Mouse (Mus musculus) MEL (cell line): Measurements from ENCODE around the gene Vsir. TPM values are rescaled to one million over a fixed set of nuclear protein-coding genes. Genes with fewer than 3 reads are reported as not detected.

ENCODE experiments used
- DNase-seq: peaks from one replicate; pipeline ENCODE4 v3.0.0; 2011; ENCODE audit warnings: low read depth, low spot score
- H3K27ac ChIP-seq: 2 replicates; pipeline ENCODE4 v1.5.1; 2012; ENCODE audit warnings: low read depth, mild to moderate bottlenecking, control low read depth, low read length, moderate library complexity; ENCODE audit not compliant: control insufficient read depth
- H3K27me3 ChIP-seq, 2 experiments: fragments of 150-350 bp in 1 of 2; sonication (generic) in 1 of 2; 2 replicates each; pipeline ENCODE4 v1.6.1; 2012; ENCODE audit warnings: low read length in 2 of 2, mild to moderate bottlenecking in 2 of 2, improper control_type of control experiment in 1 of 2, moderate library complexity in 1 of 2; ENCODE audit not compliant: insufficient read depth in 2 of 2, control insufficient read depth in 1 of 2
- H3K36me3 ChIP-seq, 2 experiments: 2 replicates each; pipeline ENCODE4 v1.6.1; 2012 to 2014; ENCODE audit warnings: low read length in 2 of 2, improper control_type of control experiment in 1 of 2, inconsistent platforms in 1 of 2, mild to moderate bottlenecking in 1 of 2; ENCODE audit not compliant: insufficient read depth in 2 of 2, control insufficient read depth in 1 of 2
- H3K4me1 ChIP-seq, 2 experiments: fragments of 150-350 bp in 1 of 2; sonication (generic) in 1 of 2; 2 replicates each; pipeline ENCODE4 v1.6.1; 2012; ENCODE audit warnings: low read length in 2 of 2, improper control_type of control experiment in 1 of 2, mild to moderate bottlenecking in 1 of 2; ENCODE audit not compliant: insufficient read depth in 2 of 2, control insufficient read depth in 1 of 2
- H3K4me3 ChIP-seq, 2 experiments: fragments of 150-350 bp in 1 of 2; sonication (generic) in 1 of 2; 2 replicates each; pipeline ENCODE4 v1.5.1; 2012; ENCODE audit warnings: low read depth in 2 of 2, low read length in 2 of 2, mild to moderate bottlenecking in 2 of 2, moderate library complexity in 2 of 2, control low read depth in 1 of 2, improper control_type of control experiment in 1 of 2; ENCODE audit not compliant: control insufficient read depth in 1 of 2, insufficient read depth in 1 of 2
- H3K79me2 ChIP-seq: 2 replicates; pipeline ENCODE4 v1.6.1; 2012; ENCODE audit warnings: mild to moderate bottlenecking, low read length, moderate library complexity; ENCODE audit not compliant: control insufficient read depth, poor library complexity, insufficient read depth
- H3K9ac ChIP-seq: 2 replicates; pipeline ENCODE4 v1.6.1; 2012; ENCODE audit warnings: low read depth, mild to moderate bottlenecking, control low read depth, low read length, moderate library complexity; ENCODE audit not compliant: control insufficient read depth, poor library complexity, severe bottlenecking
- H3K9me3 ChIP-seq: fragments of 150-350 bp; sonication (generic); replicated peaks from 2 replicates; pipeline ENCODE4 v1.6.1; 2012; ENCODE audit warnings: mild to moderate bottlenecking, low read length, improper control_type of control experiment, moderate library complexity; ENCODE audit not compliant: insufficient read depth
- ELF1 ChIP-seq: IDR thresholded peaks from 2 replicates; pipeline ENCODE4 v1.6.1; 2014; ENCODE audit warnings: low read depth, mild to moderate bottlenecking, inconsistent platforms, low read length, improper control_type of control experiment, moderate library complexity
- EP300 ChIP-seq, 2 experiments: IDR thresholded peaks; 2 replicates each; pipeline ENCODE4 v1.6.1; 2011; ENCODE audit warnings: improper control_type of control experiment in 2 of 2, low read length in 2 of 2, low read depth in 1 of 2, mild to moderate bottlenecking in 1 of 2
- GATA1 ChIP-seq: IDR thresholded peaks from 2 replicates; pipeline ENCODE4 v1.6.1; 2011; ENCODE audit warnings: low read depth, low read length, improper control_type of control experiment
- JUND ChIP-seq: IDR thresholded peaks from 2 replicates; pipeline ENCODE4 v1.6.1; 2011; ENCODE audit warnings: low read depth, mild to moderate bottlenecking, improper control_type of control experiment, low read length
- MYB ChIP-seq: IDR thresholded peaks from 2 replicates; pipeline ENCODE4 v1.6.1; 2011; ENCODE audit warnings: mild to moderate bottlenecking, low read depth, low read length, improper control_type of control experiment
- MYC ChIP-seq: IDR thresholded peaks from 2 replicates; pipeline ENCODE4 v1.6.1; 2011; ENCODE audit warnings: low read depth, mild to moderate bottlenecking, low read length, improper control_type of control experiment, moderate library complexity
- NELFE ChIP-seq: IDR thresholded peaks from 2 replicates; pipeline ENCODE4 v1.6.1; 2011; ENCODE audit warnings: low read depth, low read length, improper control_type of control experiment
- NRF1 ChIP-seq: IDR thresholded peaks from 2 replicates; pipeline ENCODE4 v1.6.1; 2014; ENCODE audit warnings: low read depth, mild to moderate bottlenecking, inconsistent platforms, low read length, improper control_type of control experiment, moderate library complexity; ENCODE audit not compliant: poor library complexity, insufficient read depth, severe bottlenecking
- POLR2AphosphoS2 ChIP-seq: IDR thresholded peaks from 2 replicates; pipeline ENCODE4 v1.6.1; 2011; ENCODE audit warnings: low read length, improper control_type of control experiment
- SIN3A ChIP-seq: IDR thresholded peaks from 2 replicates; pipeline ENCODE4 v1.6.1; 2012; ENCODE audit warnings: low read length, improper control_type of control experiment, inconsistent platforms
- TBP ChIP-seq: IDR thresholded peaks from 2 replicates; pipeline ENCODE4 v1.8.0; 2011; ENCODE audit warnings: low read depth, low read length, improper control_type of control experiment
- ZC3H11A ChIP-seq: IDR thresholded peaks from 2 replicates; pipeline ENCODE4 v1.6.1; 2012; ENCODE audit warnings: low read depth, mild to moderate bottlenecking, inconsistent platforms, low read length, improper control_type of control experiment
- ZMIZ1 ChIP-seq: IDR thresholded peaks from 2 replicates; pipeline ENCODE4 v1.6.1; 2012; ENCODE audit warnings: low read depth, mild to moderate bottlenecking, inconsistent platforms, low read length, improper control_type of control experiment, moderate library complexity
- polyA plus RNA-seq, 2 experiments: library from polyadenylated mRNA; stranded (reverse) in 1 of 2; unstranded in 1 of 2; fragments of >175 nt in 1 of 2; fragments of >200 nt in 1 of 2; gene quantifications; 2 replicates each; pipeline versions ENCODE4 v1.2.1 to v1.2.4; 2012; ENCODE audit warnings: low replicate concordance in 2 of 2, low read depth in 1 of 2; ENCODE audit not compliant: insufficient read length in 2 of 2, insufficient read depth in 1 of 2, missing spikeins in 1 of 2
- total RNA-seq: library from RNA; depleted of rRNA; stranded (reverse); fragments of 300-350 nt; gene quantifications from 2 replicates; pipeline ENCODE4 v1.2.3, GENCODE M21; 2012

Vsir gene
- total and polyA plus RNA-seq, 3 experiments, result 10.6 to 11.2 TPM; not detected in 1

- Histone ChIP-seq H3K9ac (no peak overlapping the region), H3K4me3 (no peak overlapping the region), H3K36me3 (peaks cover 0 to 20% of the 10 kb centered on the region in 2 experiments; a peak in 2 of 4 replicates), H3K9me3 (no peaks in the 10 kb centered on the region), H3K27ac (no peak overlapping the region)
- no peak for TF ChIP-seq MYC
- no peak for TF ChIP-seq MYB
- no peak for TF ChIP-seq ZMIZ1
- no peak for TF ChIP-seq ZC3H11A
- no peak for TF ChIP-seq SIN3A
- no peak for TF ChIP-seq TBP
- no peak for TF ChIP-seq POLR2AphosphoS2
- no peak for TF ChIP-seq NELFE
- TF ChIP-seq, all 39 proteins: peak for 0
- H3K27me3 ChIP-seq, result no peaks in the 10 kb centered on the region
- peaks cover 6 to 23% of the 10 kb centered on the region in 2 experiments for H3K4me1 ChIP-seq
- DNase-seq, result no peak
- no peaks in the 10 kb centered on the region for H3K79me2 ChIP-seq
Measured at GRCm38 (mm10) chr10:60353241-60354002, 6.8 kb downstream of the Vsir start.

GRCm38 (mm10) chr10:60354003-60354325 is 7.3 kb downstream of the Vsir start:
- Histone ChIP-seq H3K79me2 (no peaks in the 10 kb centered on the region), H3K9ac (no peak overlapping the region), H3K9me3 (no peaks in the 10 kb centered on the region), H3K27ac (no peak overlapping the region), H3K27me3 (no peaks in the 10 kb centered on the region), H3K4me1 (peaks cover 3 to 18% of the 10 kb centered on the region in 2 experiments), H3K36me3 (peaks cover 0 to 15% of the 10 kb centered on the region in 2 experiments; a peak in 2 of 4 replicates), H3K4me3 (no peak overlapping the region)
- DNase-seq, result no peak
- TF ChIP-seq JUND (no peak), GATA1 (no peak)

GRCm38 (mm10) chr10:60354881-60355677 is 8.4 kb downstream of the Vsir start:
- H3K27ac ChIP-seq, result no peak overlapping the region
- no peak for TF ChIP-seq GATA1
- TF ChIP-seq ZC3H11A, result no peak
- no peak for TF ChIP-seq MYC
- TF ChIP-seq EP300 (IDR thresholded peaks at IDR 0.05; ENCODE audit: low read depth in 1 of 2, low read length in 2 of 2), result no peak
- TF ChIP-seq ELF1, result no peak
- TF ChIP-seq NRF1, result no peak
- TF ChIP-seq, all 39 proteins: peak for 0
- H3K36me3 ChIP-seq, result peaks cover 0 to 4% of the 10 kb centered on the region in 2 experiments; a peak in 1 of 4 replicates
- no peaks in the 10 kb centered on the region for H3K79me2 ChIP-seq
- H3K9ac ChIP-seq, result no peak overlapping the region
- peaks cover 1 to 7% of the 10 kb centered on the region in 2 experiments; a peak in 3 of 4 replicates for H3K4me1 ChIP-seq
- H3K4me3 ChIP-seq, result no peak overlapping the region
- H3K9me3 ChIP-seq, result no peaks in the 10 kb centered on the region
- DNase-seq, result no peak
- H3K27me3 ChIP-seq, result no peaks in the 10 kb centered on the region
